Mouse (Mus musculus): ENCODE measurements around the gene Haspin.
"Not testable (repeated sequence)": the region's sequence is repeated elsewhere in the genome, so short reads cannot be mapped to it uniquely, and the experiment has no call there.

The Haspin gene

DNA sequence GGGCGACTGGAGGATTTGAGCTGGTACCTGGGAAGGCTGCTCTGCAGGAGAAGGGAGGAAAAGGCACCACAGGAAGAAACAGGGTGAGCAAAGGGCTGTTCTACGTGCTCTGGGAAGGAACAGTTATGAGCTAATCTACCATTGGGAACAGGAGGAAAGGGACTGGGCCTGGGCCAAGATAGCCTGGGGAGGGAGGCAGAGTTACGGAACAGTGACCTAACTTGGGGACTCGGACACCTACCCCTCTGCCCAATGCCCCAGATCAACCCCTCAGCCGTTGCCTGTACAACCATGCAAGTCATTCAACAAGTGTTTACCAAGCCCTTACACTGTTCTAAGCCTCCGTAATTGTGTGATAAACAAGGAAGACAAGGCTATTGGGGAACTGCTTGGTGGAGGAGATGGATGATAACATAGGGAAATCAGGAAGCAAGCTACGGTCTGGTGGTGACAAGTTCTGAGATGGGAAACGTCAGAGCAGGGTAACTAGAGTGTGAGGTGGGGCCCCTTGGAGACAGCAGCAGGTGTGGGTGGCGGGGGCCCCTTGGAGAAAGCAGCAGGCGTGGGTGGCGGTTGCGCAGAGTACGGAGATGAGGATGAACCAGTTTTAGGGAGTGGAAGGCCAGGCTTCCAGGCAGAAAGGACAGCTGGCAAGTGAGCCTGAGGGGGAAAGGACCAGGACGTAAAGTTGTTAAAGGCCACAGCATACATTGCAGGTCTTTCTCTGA, 29.0 kb downstream of the Haspin start:
- Histone ChIP-seq H3K27me3 (ENCODE audit: control insufficient read depth, insufficient read depth, low read length, poor library complexity, severe bottlenecking) (no peaks in the 10 kb centered on the region; the same call in 1 of the 2 replicates), H3K36me3 (ENCODE audit: control insufficient read depth, insufficient read depth, low read length, poor library complexity, severe bottlenecking) (no peaks in the 10 kb centered on the region)
- no peak for DNase-seq (ENCODE audit: low read depth, low spot score)

- DNase-seq (ENCODE audit: low read depth, low spot score): no peak
- Histone ChIP-seq H3K36me3 (ENCODE audit: control insufficient read depth, insufficient read depth, low read length, poor library complexity, severe bottlenecking) (no peaks in the 10 kb centered on the region), H3K27me3 (ENCODE audit: control insufficient read depth, insufficient read depth, low read length, poor library complexity, severe bottlenecking) (no peaks in the 10 kb centered on the region; the same call in 1 of the 2 replicates)
These were observed 29.7 kb downstream of the Haspin start for GRCm38 (mm10) chr11:73108195-73108897.

- H3K36me3 ChIP-seq (ENCODE audit: control insufficient read depth, insufficient read depth, low read length, poor library complexity, severe bottlenecking); DNase-seq (ENCODE audit: low read depth, low spot score); H3K27me3 ChIP-seq (ENCODE audit: control insufficient read depth, insufficient read depth, low read length, poor library complexity, severe bottlenecking): not testable (repeated sequence)
These were observed 30.7 kb downstream of the Haspin start for GRCm38 (mm10) chr11:73107358-73107757.

- Histone ChIP-seq H3K36me3 (ENCODE audit: control insufficient read depth, insufficient read depth, low read length, poor library complexity, severe bottlenecking) (no peaks in the 10 kb centered on the region), H3K27me3 (ENCODE audit: control insufficient read depth, insufficient read depth, low read length, poor library complexity, severe bottlenecking) (no peaks in the 10 kb centered on the region)
- DNase-seq (ENCODE audit: low read depth, low spot score): no peak
These were observed 32.8 kb downstream of the Haspin start for GRCm38 (mm10) chr11:73105246-73105645.

- no peak for DNase-seq (ENCODE audit: low read depth, low spot score)
- no peaks in the 10 kb centered on the region for H3K36me3 ChIP-seq (ENCODE audit: control insufficient read depth, insufficient read depth, low read length, poor library complexity, severe bottlenecking)
- H3K27me3 ChIP-seq (ENCODE audit: control insufficient read depth, insufficient read depth, low read length, poor library complexity, severe bottlenecking): no peaks in the 10 kb centered on the region
These were observed 36.8 kb downstream of the Haspin start for GRCm38 (mm10) chr11:73101308-73101707.

GRCm38 (mm10) chr11:73099976-73100750, 37.9 kb downstream of the Haspin start:
- Histone ChIP-seq H3K27me3 (ENCODE audit: control insufficient read depth, insufficient read depth, low read length, poor library complexity, severe bottlenecking) (no peaks in the 10 kb centered on the region), H3K36me3 (ENCODE audit: control insufficient read depth, insufficient read depth, low read length, poor library complexity, severe bottlenecking) (no peaks in the 10 kb centered on the region)
- no peak for DNase-seq (ENCODE audit: low read depth, low spot score)

- no peak for DNase-seq (ENCODE audit: low read depth, low spot score)
- Histone ChIP-seq H3K27me3 (ENCODE audit: control insufficient read depth, insufficient read depth, low read length, poor library complexity, severe bottlenecking) (no peaks in the 10 kb centered on the region), H3K36me3 (ENCODE audit: control insufficient read depth, insufficient read depth, low read length, poor library complexity, severe bottlenecking) (no peaks in the 10 kb centered on the region)
These were observed 39.2 kb downstream of the Haspin start for GRCm38 (mm10) chr11:73098860-73099259.

- Histone ChIP-seq H3K36me3 (ENCODE audit: control insufficient read depth, insufficient read depth, low read length, poor library complexity, severe bottlenecking) (no peaks in the 10 kb centered on the region), H3K27me3 (ENCODE audit: control insufficient read depth, insufficient read depth, low read length, poor library complexity, severe bottlenecking) (no peaks in the 10 kb centered on the region)
- no peak for DNase-seq (ENCODE audit: low read depth, low spot score)
These were observed 43.7 kb downstream of the Haspin start for GRCm38 (mm10) chr11:73094231-73094995.

DNA sequence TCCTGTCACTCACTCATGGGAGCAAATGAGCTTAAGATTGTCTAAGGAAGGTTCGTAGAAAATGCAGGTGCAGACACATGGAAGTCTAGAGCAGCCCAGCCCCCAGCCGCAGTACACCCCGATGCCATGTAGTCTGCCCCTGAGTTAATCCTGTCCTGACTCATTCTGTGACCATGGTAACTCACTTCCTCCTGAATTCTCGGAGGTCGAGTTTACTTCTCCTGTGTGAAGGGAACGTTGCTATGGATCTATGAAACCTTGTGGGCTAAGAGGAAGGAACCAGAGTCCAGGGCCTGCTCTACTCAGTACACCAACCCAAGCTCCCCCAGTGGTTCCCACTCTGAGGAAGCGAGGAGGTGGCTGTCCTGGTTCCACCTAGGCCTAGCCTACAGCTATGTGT, 45.2 kb downstream of the Haspin start:
- no peak for DNase-seq (ENCODE audit: low read depth, low spot score)
- H3K36me3 ChIP-seq (ENCODE audit: control insufficient read depth, insufficient read depth, low read length, poor library complexity, severe bottlenecking): no peaks in the 10 kb centered on the region
- H3K27me3 ChIP-seq (ENCODE audit: control insufficient read depth, insufficient read depth, low read length, poor library complexity, severe bottlenecking): no peaks in the 10 kb centered on the region

DNA sequence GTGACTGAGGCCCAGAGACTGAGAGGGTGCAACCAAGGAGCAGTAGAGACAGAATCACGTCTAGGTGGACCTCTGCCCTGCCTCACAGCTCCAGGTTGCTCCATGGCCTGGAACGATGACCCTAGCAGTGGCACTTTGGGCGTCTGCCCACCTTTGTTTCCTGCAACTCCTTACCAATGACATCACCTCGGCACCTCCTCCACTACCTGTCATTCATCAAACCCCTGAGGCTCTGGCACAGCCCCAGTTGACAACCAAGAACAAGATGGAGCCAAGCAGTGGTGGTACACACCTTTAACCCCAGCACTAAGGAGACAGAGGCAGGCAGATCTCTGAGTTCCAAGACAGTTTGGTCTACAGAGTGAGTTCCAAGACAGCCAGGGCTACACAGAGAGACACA, 46.0 kb downstream of the Haspin start:
- H3K36me3 ChIP-seq (ENCODE audit: control insufficient read depth, insufficient read depth, low read length, poor library complexity, severe bottlenecking): no peaks in the 10 kb centered on the region
- no peak for DNase-seq (ENCODE audit: low read depth, low spot score)
- H3K27me3 ChIP-seq (ENCODE audit: control insufficient read depth, insufficient read depth, low read length, poor library complexity, severe bottlenecking): no peaks in the 10 kb centered on the region

- no peaks in the 10 kb centered on the region for H3K36me3 ChIP-seq (ENCODE audit: control insufficient read depth, insufficient read depth, low read length, poor library complexity, severe bottlenecking)
- H3K27me3 ChIP-seq (ENCODE audit: control insufficient read depth, insufficient read depth, low read length, poor library complexity, severe bottlenecking): no peaks in the 10 kb centered on the region
- no peak for DNase-seq (ENCODE audit: low read depth, low spot score)
These were observed 47.3 kb downstream of the Haspin start for GRCm38 (mm10) chr11:73090826-73091225.

- DNase-seq (ENCODE audit: low read depth, low spot score): no peak
- no peaks in the 10 kb centered on the region for H3K36me3 ChIP-seq (ENCODE audit: control insufficient read depth, insufficient read depth, low read length, poor library complexity, severe bottlenecking)
- H3K27me3 ChIP-seq (ENCODE audit: control insufficient read depth, insufficient read depth, low read length, poor library complexity, severe bottlenecking): no peaks in the 10 kb centered on the region
These were observed 47.8 kb downstream of the Haspin start, which contains the start of gene Itgae for GRCm38 (mm10) chr11:73090283-73090682. Itgae (plus strand) TSS chr11:73090583.

- DNase-seq (ENCODE audit: low read depth, low spot score): no peak
- Histone ChIP-seq H3K36me3 (ENCODE audit: control insufficient read depth, insufficient read depth, low read length, poor library complexity, severe bottlenecking) (no peaks in the 10 kb centered on the region), H3K27me3 (ENCODE audit: control insufficient read depth, insufficient read depth, low read length, poor library complexity, severe bottlenecking) (no peaks in the 10 kb centered on the region)
These were observed 50.2 kb downstream of the Haspin start for GRCm38 (mm10) chr11:73087700-73088480.

All from splenic B cell, adult 2 months (primary cell).